Mouse (Mus musculus) retina, postnatal 1 day (tissue): ENCODE data around the gene Cebpa.

Source experiments
- DNase-seq: peaks from one replicate; pipeline ENCODE4 v3.0.0-alpha.2; 2012

Cebpa gene

DNA sequence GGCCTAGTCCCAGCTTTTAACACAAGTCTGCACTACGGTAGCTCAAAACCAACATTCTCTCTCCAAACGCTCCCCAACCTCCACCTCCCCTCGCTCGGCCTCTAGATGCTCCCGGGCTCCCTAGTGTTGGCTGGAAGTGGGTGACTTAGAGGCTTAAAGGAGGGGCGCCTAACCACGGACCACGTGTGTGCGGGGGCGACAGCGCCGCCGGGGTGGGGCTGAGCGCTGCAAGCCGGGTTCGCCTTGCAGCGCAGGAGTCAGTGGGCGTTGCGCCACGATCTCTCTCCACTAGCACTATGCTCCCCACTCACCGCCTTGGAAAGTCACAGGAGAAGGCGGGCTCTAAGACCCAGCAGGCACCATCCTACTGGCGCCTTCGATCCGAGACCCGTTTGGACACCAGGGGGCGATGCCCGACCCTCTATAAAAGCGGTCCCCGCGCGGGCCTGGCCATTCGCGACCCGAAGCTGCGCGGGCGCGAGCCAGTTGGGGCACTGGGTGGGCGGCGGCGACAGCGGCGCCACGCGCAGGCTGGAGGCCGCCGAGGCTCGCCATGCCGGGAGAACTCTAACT is at the start of gene Cebpa:
Gene Cebpa, plus strand, starts transcription at position 453 of the 573 bp plus-strand sequence.
- DNase-seq: peak; percentile 96

DNA sequence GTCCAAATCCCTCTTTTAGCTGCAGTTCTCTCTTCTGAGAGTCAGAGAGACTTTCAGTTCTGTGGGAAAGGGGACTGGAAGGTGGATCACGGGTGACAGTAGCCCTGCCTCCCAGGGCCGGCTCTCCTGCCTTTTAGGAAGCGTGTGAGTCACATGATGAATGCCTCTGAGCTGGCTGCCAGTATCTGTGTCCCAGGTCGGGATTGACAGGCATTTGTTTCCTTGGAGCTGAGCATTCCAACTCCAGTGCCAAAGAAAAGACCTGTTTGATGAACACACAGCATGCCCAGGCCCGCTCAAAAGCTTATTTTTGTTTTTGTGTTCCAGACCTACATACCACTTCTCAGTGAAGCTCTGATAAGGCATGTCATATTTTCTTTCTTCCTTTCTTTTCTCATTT is 42.4 kb upstream of the Cebpa start:
- DNase-seq: no peak

DNA sequence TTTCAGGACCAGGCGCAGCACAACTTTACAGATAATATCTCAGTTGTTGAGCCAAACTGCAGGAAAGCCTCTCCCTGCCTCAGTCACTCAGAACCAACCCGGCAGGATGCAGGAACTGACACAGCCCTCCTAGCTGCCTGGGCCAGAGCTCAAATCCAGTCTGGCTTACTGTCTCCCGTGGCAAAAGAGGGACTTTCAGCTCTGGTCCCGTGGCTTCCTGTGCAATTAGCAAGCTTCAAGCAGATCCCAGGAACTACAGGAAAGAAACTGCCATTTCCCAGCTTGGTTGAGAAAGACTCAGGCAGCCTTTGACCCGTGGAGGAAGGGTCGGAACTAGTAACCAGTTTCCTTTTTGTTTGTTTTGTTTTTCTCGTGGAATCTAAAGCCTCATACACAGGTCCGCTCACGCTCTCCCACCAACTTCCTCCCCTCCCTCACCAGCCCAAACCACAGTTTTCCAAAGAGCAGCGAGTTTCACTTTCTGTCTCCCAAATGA is 38.2 kb upstream of the Cebpa start:
- DNase-seq: no peak

DNA sequence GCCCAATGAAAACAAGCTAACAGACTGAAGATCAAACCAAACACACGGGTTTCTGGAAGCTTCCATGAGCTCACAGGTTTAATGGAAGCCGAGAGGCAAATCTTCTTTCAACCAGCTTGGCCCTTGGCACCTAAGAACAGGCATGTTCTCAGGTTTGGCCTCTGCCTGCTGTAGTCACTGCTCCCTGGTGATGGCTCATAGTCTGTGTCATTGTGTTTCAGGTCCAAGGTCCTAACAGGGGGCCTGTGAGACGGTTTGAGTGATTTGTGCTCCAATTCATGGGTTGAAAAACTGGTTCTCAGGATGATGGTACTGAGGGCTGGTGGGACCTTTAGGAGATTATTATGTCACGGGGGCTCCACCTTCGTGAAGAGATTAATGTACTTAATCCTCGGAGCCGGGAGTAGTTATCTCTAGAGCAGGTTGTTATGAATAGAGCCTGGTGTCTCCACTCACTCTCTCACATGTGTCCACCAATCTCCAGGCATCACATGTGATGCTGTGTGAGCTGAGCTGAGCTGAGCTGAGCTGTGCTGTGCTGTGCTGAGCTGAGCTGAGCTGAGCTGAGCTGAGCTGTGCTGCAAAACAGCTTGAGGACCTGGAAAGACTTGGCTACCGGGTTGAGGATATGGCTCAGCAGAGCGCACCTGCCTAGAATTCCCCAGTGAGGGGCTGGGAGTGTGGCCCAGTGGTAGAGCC is 37.5 kb upstream of the Cebpa start:
- DNase-seq: no peak

DNA sequence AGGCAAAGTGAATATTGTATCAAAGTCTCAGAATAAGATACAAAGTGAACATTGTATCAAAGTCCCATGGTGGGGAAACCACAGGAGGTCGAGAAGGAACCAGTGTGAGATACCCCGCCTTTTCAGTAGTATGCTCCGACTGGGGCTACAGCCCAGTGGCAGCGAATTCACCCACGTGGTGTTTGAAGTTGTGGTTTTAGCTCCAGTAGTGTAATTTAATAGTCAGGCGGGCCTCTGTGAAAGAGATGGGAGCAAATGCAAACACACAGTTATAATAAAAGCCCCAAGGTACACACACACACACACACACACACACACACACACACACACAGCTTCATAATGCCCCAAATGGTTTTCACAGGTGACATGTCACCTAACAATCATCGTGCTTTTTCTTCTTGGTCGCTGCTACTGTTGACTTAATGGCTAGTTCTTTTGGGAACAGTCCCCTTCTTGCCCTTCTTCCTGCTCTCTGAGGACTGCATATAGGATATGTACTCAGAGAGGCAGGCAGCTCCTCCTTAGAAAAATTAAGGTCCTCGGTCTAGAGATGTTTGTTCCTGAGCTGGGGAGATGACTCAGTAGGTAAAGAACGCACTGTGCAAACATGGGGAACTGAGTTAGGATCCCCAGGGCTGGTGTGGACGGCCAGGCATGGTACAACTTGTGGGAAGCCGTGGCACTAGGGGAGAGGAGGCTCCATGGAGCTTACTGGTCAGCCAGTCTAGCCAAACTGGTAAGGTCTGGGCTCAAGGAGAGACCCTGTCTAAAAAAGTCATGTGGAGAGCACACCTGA is 34.3 kb upstream of the Cebpa start:
- DNase-seq: no peak

DNA sequence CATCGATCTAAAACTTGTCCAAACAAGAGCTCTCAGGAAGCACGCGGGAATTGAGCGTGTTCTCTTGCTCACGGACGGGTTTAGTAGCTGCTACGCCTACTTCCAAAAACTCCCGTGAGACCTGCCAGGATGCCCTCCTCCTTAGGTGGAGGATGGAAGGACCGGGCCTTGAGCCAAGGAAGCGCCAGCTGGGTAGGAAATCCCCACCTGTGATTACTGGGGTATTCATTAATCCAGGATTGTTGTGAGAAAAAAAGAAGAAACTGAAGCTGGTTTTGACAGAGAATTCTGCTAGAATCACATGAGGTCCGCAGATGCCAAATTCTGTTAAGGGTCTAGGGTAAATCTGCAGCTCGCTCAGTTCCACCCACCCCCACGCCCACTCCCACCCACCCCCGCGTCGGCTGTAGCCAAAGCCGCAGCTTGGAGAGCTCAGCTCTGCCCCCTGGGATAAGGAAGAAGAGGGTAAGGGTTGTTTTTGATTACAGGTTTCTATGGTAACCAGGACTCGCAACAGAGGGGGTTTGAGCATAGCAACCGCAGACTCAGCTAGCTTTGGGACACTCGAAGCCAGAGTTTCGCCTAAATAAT is 32.7 kb upstream of the Cebpa start:
- DNase-seq: peak; percentile 82

DNA sequence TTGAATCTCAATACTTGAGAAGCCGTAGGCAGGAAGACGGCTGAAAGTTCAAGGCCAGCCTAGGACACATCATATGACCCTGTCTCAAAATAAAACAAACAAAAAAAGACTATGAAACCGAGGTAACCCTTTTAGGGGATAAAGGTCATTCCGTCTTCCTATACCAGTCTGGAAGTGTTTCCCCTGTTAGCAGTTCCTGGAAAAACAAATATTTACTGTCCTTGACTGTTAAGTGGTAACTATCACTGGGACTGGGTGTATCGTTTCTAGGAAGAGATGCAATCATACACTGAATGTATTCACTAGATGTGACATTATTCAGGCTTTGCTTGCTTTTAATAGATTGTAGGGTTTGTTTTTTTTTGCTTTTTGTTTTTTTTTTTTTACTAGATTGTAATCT is 28.5 kb upstream of the Cebpa start:
- DNase-seq: no peak

DNA sequence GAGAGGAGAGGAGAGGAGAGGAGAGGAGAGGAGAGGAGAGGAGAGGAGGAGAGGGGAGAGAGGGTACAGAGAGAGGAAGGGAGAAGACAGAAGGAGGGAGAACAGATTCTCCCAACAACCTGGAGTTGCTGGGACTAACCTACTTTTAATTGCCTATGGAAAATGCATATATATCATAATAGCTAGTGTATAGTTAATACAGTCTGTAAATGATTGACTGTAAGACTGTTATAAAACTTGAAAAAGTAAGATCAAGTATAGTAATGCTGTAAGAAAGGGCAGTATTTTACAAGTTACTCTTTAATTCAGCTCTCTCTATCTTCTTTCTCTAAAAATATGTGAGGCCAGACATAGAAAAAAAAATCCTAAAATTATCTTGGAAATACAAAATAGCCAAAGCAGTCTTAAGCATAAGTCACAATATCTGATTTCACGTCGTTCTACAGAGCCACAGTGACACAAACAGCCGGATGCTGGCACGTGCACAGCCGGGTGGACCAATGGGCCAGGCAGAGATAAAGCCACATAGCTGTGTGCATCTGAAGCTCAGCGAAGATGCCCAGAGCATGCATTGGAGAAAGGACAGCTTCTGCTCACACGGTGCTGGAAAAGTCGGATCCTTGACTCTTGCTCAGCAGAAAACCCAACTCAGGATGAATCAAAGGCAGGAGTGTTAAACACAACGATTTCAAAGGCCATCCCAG is 24.0 kb upstream of the Cebpa start:
- DNase-seq: no peak

DNA sequence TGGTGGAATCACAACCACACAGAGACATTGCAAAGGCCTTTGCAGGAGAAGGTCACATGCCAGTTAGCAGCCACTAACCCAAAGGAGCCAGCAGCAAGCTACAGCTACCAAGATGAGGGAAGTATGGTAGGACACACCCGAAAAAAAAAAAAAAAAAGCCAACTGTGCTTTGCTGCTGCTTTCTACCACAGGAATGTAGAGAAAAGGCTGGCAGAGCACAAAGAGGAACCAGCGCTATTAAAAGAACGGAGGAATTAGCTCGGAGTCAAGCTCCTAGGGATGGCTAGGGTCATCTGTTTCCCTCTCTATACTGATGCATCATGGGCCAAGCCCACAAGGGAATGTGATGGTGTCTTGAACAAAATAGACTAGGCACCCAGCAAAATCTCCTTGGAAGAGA is 20.3 kb upstream of the Cebpa start:
- no peak for DNase-seq

DNA sequence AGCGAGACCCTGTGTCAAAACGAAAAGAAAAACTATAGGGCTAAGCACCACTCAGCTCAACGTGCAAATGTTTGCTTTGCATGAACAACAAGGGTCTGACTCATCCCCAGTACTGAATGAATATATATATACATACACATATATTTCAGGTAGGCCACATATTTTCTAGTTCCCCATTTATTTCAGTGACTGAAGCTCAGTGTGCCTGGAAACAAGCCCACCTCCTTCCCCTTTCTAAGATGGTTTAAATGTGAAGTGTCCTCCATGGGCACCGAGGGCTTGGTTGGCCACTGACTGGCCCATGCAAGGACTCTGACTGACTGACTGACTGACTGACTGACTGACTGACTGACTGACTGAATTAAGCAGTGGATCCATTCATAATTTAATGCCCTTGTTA is 19.6 kb upstream of the Cebpa start:
- no peak for DNase-seq

DNA sequence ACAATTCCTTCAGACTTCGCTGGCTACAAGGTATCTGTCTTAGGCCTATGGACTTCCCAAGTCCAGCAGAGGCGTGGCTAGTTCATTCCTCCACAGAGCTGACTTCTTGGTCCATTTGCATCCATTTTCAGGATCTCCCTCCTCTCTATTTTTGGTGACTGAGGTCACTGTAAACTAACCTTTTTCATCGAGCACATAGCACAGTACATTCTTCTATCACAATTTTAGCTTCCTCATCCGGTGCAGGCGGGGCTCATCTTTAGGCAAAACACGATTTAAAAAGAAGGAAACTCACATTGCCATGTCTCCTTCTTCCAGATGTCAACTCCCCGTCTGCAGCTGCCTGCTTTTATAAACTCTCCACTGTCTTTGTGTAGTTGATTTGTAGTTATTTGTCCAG is 12.5 kb upstream of the Cebpa start:
- DNase-seq: no peak

DNA sequence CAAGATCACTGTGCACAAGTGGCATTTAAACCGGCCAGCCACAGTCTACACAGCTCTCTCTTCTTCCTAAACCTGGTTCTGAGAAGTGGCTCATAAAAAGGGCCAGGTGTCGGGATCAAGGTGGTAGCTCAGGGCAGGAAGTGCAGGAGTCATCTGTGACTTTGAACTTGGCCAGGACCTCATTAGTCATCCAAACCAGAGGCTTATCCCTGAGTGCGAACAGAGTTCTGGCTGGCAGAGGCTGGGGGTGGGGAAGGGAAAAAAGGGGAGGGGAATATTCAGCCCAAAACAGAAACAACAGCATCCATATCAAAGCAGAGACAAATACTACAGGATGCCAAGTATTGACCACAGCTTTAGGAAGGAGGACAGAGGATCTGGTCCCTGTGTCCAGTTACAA is 11.5 kb upstream of the Cebpa start:
- DNase-seq: no peak

DNA sequence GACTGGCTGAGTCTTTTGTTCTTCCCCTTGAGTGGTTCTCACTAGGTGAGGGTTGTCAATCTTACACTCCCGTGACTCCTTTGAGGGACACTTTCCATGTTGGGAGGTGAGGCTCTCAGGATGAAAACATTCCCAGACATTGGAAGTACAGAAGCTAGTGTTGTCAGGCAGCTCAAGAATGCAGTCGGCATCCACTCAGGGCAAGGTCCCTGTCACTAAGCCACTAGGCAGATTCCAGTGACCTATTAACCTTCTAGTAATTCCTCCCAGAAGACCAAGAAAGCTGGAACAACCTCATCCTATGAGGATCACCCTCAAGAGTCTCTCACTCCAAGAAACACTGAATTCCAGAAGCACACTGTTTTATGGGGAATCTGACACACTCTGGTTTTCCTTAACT is 11.0 kb upstream of the Cebpa start:
- DNase-seq: no peak

DNA sequence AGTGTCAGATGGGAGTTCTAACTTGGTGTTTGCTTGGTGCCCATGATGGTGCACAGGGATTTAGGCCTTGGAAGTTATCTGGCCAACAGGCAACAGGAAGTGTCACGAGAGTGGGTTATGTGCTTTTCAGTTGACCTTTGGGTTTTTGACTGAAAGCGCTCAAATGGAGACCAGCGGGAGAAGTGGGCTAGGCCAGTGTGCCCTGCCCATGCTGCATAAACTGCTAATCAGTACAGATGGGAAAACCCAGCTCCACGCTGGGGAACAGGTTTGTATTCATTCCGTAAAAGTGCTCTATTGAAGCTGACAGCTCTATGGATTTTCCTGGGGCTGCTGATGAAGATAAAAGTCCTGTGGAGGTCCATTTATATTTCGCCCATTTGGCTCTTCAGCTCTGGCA is 10.4 kb upstream of the Cebpa start:
- no peak for DNase-seq

DNA sequence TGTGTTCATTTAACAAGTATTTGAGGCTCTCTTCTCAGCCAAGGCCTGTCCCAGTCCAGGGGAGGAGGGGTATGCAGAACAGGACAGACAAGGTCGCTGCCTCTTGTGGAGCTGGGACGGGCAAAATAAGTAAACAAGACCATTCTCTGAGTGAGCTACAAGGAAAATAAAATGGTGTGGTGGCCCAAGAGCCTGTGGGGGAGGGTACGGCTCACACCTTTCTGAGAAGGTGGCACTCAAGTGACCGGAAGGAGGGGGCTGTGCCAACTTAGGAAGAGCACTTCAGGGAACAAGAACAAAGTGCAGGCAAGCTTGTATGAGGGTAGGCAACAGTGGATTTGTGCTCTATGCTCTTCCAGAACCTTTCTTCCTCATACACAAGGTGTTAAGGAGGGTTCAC is 6.0 kb upstream of the Cebpa start:
- no peak for DNase-seq

DNA sequence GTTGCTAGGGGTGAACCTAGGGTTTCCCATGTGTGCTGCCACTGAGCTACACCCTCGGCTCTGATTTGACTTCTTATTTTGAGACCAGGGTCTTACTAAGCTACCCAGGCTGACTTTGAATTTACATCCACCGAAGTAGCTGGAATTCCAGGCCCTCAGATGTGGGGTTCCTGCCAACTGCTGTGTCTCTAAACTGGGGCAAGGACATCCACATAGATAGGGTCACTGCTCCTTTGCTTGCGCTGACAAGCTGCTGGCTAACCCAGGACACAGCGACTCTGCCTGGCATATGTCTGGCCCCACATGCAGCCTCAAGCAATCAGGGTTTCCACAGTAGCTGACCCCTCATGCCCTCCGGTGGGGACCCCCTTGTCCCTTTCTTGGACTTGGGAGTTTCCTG is 5.4 kb upstream of the Cebpa start:
- no peak for DNase-seq

DNA sequence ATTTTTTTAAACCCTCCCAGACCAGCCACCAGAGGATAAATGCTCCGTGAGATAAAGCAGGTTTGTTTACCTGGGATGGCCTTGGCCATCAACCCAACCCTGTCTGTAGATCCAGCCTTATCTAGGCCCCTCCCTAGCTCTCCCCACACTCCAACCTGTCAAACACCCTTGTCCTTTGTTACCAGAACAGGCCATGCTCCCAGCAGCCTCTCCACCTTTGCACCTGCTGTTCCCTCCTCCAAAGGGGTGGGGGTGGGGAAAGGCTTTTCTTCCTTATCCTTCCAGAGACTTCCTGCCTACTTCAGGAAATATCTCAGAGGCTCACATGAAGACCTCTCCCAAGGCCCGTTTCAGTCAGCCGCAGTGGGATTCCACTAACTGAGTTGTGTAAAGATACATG is 2.6 kb upstream of the Cebpa start:
- DNase-seq: no peak

DNA sequence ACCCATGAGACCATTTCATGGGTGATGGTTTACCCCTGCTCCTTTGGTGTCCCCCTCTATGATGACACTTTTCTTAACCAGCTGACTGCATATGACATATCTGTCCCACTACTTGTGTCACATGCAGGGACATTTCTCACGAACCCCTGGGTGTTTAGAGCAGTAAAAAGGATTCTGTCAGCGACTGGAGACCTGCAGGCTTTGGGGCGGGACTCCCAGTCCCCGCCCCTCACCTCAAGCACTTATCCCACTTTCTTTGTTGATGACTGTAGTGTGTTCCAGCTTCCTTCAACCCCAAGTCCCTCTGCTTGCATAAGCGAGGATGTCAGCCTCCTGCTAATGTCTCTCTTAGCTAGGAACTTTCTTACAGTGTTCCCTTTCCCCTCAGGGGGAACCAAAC is 2.0 kb upstream of the Cebpa start:
- no peak for DNase-seq

DNA sequence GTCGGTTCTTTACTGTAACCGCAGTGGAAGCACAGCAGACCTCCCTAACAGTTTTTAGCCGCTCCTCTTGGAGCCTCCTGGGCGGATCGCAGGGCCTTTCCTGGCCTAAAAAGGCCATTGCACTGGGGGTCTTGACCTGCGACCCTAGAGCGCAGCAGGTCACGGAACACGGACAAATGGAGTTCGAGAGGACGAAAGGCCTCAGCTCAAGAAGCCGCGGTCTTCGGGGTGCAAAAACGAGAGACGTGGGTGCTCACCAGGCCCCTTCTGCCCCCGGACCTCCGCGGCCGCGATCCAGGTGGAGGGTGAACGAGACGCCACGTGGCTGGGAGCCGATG is 1.4 kb upstream of the Cebpa start:
- no peak for DNase-seq

DNA sequence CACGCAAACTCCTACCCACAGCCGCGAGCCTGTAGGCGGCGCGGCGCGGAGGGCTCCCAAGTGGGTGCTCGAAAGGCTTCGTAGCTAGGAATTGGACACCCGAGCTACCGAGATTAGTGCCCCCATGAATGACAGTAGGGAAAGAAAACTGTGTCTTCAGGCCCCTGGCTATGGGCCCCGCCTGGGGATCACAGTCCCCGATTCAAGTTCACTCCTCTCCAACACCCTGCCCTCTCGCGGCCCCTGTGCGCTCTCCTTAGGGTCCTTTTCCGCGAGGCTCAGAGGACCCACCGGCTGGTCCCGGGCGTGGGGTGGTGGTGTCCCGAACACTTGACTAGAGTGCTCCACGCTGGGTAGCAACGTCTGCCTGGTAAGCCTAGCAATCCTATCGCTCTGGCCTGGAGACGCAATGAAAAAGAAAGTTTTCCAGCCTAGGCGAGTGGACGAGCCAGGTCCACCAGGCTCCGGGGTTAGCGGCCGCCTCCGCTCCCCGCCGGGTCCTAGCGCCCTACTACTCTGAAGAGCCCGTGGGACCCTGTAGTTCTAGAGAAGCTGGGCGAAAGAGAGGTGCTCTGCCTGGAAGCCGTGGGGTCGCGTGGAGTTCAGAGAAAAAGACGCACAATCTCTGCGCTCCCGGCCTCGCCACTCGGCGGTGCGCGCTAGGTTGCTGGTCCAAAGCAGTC is 853 bp upstream of the Cebpa start:
- DNase-seq: peak; percentile 86

DNA sequence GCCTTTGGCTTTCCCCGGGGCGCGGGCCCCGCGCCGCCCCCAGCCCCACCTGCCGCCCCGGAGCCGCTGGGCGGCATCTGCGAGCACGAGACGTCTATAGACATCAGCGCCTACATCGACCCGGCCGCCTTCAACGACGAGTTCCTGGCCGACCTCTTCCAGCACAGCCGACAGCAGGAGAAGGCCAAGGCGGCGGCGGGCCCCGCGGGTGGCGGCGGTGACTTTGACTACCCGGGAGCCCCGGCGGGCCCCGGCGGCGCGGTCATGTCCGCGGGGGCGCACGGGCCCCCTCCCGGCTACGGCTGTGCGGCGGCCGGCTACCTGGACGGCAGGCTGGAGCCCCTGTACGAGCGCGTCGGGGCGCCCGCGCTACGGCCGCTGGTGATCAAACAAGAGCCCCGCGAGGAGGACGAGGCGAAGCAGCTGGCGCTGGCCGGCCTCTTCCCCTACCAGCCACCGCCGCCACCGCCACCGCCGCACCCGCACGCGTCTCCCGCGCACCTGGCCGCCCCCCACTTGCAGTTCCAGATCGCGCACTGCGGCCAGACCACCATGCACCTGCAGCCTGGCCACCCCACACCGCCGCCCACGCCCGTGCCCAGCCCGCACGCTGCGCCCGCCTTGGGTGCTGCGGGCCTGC is 533 bp downstream of the Cebpa start:
- DNase-seq: peak; percentile 36

DNA sequence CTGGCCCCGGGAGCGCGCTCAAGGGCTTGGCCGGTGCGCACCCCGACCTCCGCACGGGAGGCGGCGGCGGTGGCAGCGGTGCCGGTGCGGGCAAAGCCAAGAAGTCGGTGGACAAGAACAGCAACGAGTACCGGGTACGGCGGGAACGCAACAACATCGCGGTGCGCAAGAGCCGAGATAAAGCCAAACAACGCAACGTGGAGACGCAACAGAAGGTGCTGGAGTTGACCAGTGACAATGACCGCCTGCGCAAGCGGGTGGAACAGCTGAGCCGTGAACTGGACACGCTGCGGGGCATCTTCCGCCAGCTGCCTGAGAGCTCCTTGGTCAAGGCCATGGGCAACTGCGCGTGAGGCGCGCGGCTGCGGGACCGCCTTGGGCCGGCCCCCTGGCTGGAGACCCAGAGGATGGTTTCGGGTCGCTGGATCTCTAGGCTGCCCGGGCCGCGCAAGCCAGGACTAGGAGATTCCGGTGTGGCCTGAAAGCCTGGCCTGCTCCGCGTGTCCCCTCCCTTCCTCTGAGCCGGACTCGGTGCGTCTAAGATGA is 1.1 kb downstream of the Cebpa start:
- peak; percentile 62 for DNase-seq
